Comparison of ENCODE assay signal across 14 mouse cellular contexts in the genomic region with DNA sequence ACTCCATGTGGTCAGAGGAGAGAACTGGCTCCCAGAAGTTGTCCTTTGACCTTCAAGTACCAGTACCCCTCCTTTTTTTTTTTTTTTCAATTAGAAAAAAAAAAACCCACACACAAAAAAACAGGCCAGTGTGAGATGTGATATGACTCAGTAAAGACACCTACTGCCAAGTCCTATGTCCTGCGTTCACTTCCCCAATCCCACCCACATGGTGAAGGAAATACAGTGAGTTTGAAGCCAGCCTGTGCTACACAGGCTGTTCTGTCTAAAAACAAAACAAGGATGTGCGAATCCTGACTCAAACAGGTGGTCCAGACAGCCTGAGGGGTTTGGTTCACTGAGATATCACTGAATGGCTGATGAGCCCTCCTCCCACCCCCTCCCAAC.
"Had no signal": no experiment of that assay in that cellular context is flagged by ENCODE, and none has a peak within 500 bp of the region (broad histone marks: within the 10 kb centered on the region; RNA-seq: fewer than 3 reads in every experiment).

No protein-coding gene starts in this region.

- H3K4me1 ChIP-seq: liver, embryonic 13.5 days; neural tube, embryonic 12.5 days had no signal

- H3K9me3 ChIP-seq: limb, embryonic 12.5 days; liver, embryonic 13.5 days; lung, embryonic 15.5 days; midbrain, embryonic 15.5 days; neural tube, embryonic 12.5 days had no signal

- ATAC-seq: liver, postnatal 0 days; midbrain, embryonic 15.5 days had no signal

- DNase-seq: kidney, postnatal 36 days; liver; liver, embryonic 13.5 days; liver, postnatal 0 days; lung, postnatal 14 days; thymus, postnatal 4 days had no signal

- H3K4me2 ChIP-seq: limb, embryonic 12.5 days; liver, embryonic 13.5 days; lung, embryonic 15.5 days; midbrain, embryonic 11.5 days; midbrain, embryonic 15.5 days; neural tube, embryonic 12.5 days had no signal

- H3K9ac ChIP-seq: limb, embryonic 12.5 days; liver, embryonic 13.5 days; liver, postnatal 0 days; lung, embryonic 15.5 days; midbrain, embryonic 15.5 days; neural tube, embryonic 12.5 days had no signal

- H3K4me3 ChIP-seq: limb, embryonic 12.5 days; liver, embryonic 13.5 days; lung, embryonic 15.5 days; megakaryocyte, embryonic 14.5 days; midbrain, embryonic 15.5 days; neural tube, embryonic 12.5 days had no signal

- H3K27me3 ChIP-seq: limb, embryonic 12.5 days; liver, embryonic 13.5 days; lung, embryonic 15.5 days; midbrain, embryonic 15.5 days; neural tube, embryonic 12.5 days had no signal

- H3K27ac ChIP-seq: kidney, postnatal 0 days; limb, embryonic 12.5 days; liver, embryonic 13.5 days; lung, embryonic 15.5 days; macrophage; midbrain, embryonic 15.5 days; neural tube, embryonic 12.5 days had no signal

- H3K36me3 ChIP-seq: limb, embryonic 12.5 days; liver, embryonic 13.5 days; lung, embryonic 15.5 days; midbrain, embryonic 15.5 days; neural tube, embryonic 12.5 days had no signal
